Mouse (Mus musculus) kidney, embryonic 14.5 days (tissue): Measurements from ENCODE around the gene A430078G23Rik. TPM values are rescaled to one million over a fixed set of nuclear protein-coding genes. Genes with fewer than 3 reads are reported as not detected.
"Not testable (repeated sequence)": the region's sequence is repeated elsewhere in the genome, so short reads cannot be mapped to it uniquely, and the experiment has no call there.

Experiments used
- ATAC-seq: fragments of 200-750 bp; cut with Nextera tagmentation; 2 replicates; pipeline ENCODE4 v1.8.0; 2017; ENCODE audit warnings: moderate number of reproducible peaks, mild to moderate bottlenecking, moderate TSS enrichment, moderate library complexity; ENCODE audit not compliant: low FRiP score, low TSS enrichment
- H3K27ac ChIP-seq: fragments of 300-500 bp; sonication (generic); 2 replicates; pipeline ENCODE4 v1.5.1; 2014; ENCODE audit warnings: low read depth, mild to moderate bottlenecking, low read length, moderate library complexity, mixed read lengths
- H3K27me3 ChIP-seq: fragments of 300-500 bp; sonication (generic); 2 replicates; pipeline ENCODE4 v1.6.1; 2014; ENCODE audit warnings: mild to moderate bottlenecking, low read length; ENCODE audit not compliant: control insufficient read depth, insufficient read depth
- H3K36me3 ChIP-seq: fragments of 300-500 bp; sonication (generic); 2 replicates; pipeline ENCODE4 v1.6.1; 2014; ENCODE audit warnings: low read length, mixed read lengths; ENCODE audit not compliant: control insufficient read depth, insufficient read depth
- H3K4me1 ChIP-seq: fragments of 300-500 bp; sonication (generic); 2 replicates; pipeline ENCODE4 v1.6.1; 2014; ENCODE audit warnings: low read length, mixed read lengths; ENCODE audit not compliant: control insufficient read depth, insufficient read depth
- H3K4me2 ChIP-seq: fragments of 300-500 bp; sonication (generic); replicated peaks from 2 replicates; pipeline ENCODE4 v1.6.1; 2014; ENCODE audit warnings: low read depth, mild to moderate bottlenecking, low read length
- H3K4me3 ChIP-seq: fragments of 300-500 bp; sonication (generic); 2 replicates; pipeline ENCODE4 v1.5.1; 2014; ENCODE audit warnings: mild to moderate bottlenecking, low read length
- H3K9ac ChIP-seq: fragments of 300-500 bp; sonication (generic); 2 replicates; pipeline ENCODE4 v1.6.1; 2014; ENCODE audit warnings: low read depth, mild to moderate bottlenecking, low read length, moderate library complexity
- H3K9me3 ChIP-seq: fragments of 300-500 bp; sonication (generic); 2 replicates; pipeline ENCODE4 v1.6.1; 2016; ENCODE audit warnings: low read length; ENCODE audit not compliant: control insufficient read depth
- WGBS: fragments of 180-500 bp; shearing (Covaris S2); extraction: QIAGEN DNeasy Blood & Tissue Kit; methylation state at CpG from one replicate; pipeline ENCODE4 v1.1.7; 2014; 5-methylcytosine and 5-hydroxymethylcytosine counted together
- polyA plus RNA-seq: library from polyadenylated mRNA; unstranded; fragments of >200 nt; fragmentation: Nextera tagmentation; extraction: Ambion mirVana; gene quantifications from 2 replicates; pipeline ENCODE4 v1.2.1, GENCODE M21; 2014

Gene A430078G23Rik
- not detected in 2 replicates for polyA plus RNA-seq

DNA sequence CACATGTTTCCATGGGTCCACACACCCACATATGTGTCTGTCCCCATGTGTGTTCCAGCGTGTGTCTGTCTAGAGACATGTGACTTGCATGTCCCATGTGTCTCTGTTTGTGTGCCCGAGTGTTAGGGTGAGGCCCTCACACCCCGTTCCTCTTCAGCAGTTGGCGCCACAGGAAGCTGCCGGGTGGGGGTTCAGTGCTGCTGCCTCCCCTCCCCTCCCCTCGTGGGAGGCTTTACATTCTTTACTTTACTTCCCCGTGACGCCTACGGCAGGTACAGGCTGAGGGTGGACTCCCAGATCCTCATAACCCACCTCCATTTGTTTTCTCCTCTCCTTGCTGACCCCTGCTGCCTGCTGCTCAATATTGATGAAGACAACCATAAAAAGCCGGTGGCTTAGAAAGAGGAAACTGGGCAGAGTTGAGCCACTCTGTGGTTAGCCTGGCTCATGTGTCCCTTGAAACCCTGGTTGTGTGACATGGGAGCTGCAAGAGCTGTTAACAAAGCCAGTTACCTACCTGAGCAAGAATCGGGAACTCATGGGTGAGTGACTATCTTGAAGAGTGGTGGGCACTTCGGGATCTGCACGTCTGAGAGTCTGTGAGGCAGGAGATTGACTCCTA lies at the start of gene A430078G23Rik:
Gene A430078G23Rik (plus strand): TSS at position 227 of the 622 bp plus-strand sequence.
- no peak within 1 kb of the TSS for H3K4me3 ChIP-seq
- H3K9ac ChIP-seq: no peak within 1 kb of the TSS
- no peaks in the 10 kb centered on the region; the same call in 1 of the 2 replicates for H3K9me3 ChIP-seq
- 72% methylated on average over 13 of the region's 13 CpGs for WGBS
- H3K27me3 ChIP-seq: no peaks in the 10 kb centered on the region
- H3K36me3 ChIP-seq: no peaks in the 10 kb centered on the region
- no peak for ATAC-seq
- H3K4me1 ChIP-seq: no peaks in the 10 kb centered on the region
- no peak within 1 kb of the TSS for H3K4me2 ChIP-seq
- H3K27ac ChIP-seq: peak within 1 kb of the TSS; percentile 0; the same call in 1 of the 2 replicates

- not testable (repeated sequence) for H3K27ac ChIP-seq, ATAC-seq, H3K9me3 ChIP-seq
Measured at GRCm38 (mm10) chr8:3308205-3308800, 44.9 kb upstream of the A430078G23Rik start.

DNA sequence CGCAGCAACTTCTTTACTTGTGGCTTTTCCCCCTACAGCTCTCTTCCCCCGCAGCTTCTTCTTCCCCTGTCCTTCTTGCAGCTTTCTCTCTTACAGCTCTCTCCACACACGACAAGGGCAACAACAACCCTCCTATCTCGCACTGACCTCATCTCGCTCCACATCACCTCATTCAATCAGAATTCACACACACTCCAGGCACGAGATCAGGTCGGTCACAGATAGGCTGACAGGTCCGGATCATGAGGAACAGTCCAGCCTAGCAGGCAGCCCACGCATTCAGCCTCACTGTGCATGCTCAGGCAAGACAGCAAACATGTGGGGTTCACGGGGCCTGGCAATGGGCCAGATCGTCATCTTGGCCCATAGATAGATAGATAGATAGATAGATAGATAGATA lies 43.6 kb upstream of the A430078G23Rik start:
- H3K4me3 ChIP-seq: no peak overlapping the region
- WGBS: 88% methylated on average over 11 of the region's 11 CpGs
- no peaks in the 10 kb centered on the region for H3K36me3 ChIP-seq
- no peaks in the 10 kb centered on the region for H3K4me1 ChIP-seq
- no peak overlapping the region for H3K27ac ChIP-seq
- ATAC-seq: no peak
- no peak overlapping the region for H3K4me2 ChIP-seq
- H3K9ac ChIP-seq: no peak overlapping the region
- peaks cover 3% of the 10 kb centered on the region; the same call in 1 of the 2 replicates for H3K9me3 ChIP-seq
- H3K27me3 ChIP-seq: no peaks in the 10 kb centered on the region

More at GRCm38 (mm10) chr8:3308205-3308800, 44.9 kb upstream of the A430078G23Rik start:
- H3K36me3 ChIP-seq, H3K27me3 ChIP-seq, H3K9ac ChIP-seq, H3K4me1 ChIP-seq, H3K4me3 ChIP-seq, H3K4me2 ChIP-seq: not testable (repeated sequence)
- WGBS: 90% methylated on average over 13 of the region's 13 CpGs

DNA sequence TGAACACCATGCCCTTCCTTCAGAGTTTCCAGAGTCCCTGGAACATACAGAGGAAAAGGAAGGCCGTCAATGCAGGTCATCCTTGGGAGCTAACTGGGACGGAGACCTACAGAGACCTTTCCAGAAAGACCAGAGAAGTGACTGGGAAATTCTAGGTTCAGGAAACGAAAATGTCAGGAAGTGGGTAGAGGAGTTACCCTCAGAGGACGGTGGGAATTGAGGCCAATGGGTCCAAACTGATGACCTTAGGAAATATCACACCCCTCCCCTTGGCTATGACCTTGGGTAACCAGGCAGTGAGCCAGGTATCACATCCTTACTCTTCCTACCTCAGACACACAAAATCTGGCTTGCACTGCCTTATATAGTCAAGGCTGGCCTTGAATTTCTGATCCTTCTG lies 41.7 kb upstream of the A430078G23Rik start:
- no peak overlapping the region for H3K9ac ChIP-seq
- ATAC-seq: no peak
- H3K36me3 ChIP-seq: no peaks in the 10 kb centered on the region
- H3K4me1 ChIP-seq: no peaks in the 10 kb centered on the region
- no peak overlapping the region for H3K27ac ChIP-seq
- 80% methylated on average over 4 of the region's 4 CpGs for WGBS
- no peak overlapping the region for H3K4me2 ChIP-seq
- no peaks in the 10 kb centered on the region for H3K27me3 ChIP-seq
- H3K4me3 ChIP-seq: no peak overlapping the region
- H3K9me3 ChIP-seq: no peaks in the 10 kb centered on the region

DNA sequence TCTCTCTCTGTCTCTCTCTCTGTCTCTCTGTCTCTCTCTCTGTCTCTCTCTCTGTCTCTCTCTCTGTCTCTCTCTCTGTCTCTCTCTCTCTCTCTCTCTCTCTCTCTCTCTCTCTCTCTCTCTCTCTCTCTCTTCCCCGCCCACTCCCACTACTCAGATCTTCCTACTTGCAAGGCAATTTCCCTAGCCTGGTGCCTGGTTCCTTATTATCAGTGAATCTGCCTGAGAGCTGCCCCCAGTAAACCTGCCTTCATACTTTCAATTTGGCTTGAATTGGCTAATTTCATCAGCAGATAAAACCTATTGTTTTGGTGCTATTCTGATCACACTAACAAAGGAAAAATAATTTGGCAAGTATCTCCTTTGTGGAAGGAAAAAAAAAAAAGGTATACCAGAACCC lies 39.8 kb upstream of the A430078G23Rik start:
- not testable (repeated sequence) for H3K36me3 ChIP-seq, H3K27me3 ChIP-seq, H3K9ac ChIP-seq, H3K9me3 ChIP-seq, H3K27ac ChIP-seq, ATAC-seq, H3K4me2 ChIP-seq, H3K4me1 ChIP-seq, H3K4me3 ChIP-seq
- 85% methylated on average over 1 of the region's 1 CpGs for WGBS

- 64% methylated on average over 3 of the region's 3 CpGs for WGBS
- Histone ChIP-seq H3K4me1 (no peaks in the 10 kb centered on the region), H3K9ac (no peak overlapping the region), H3K4me2 (no peak overlapping the region), H3K27me3 (no peaks in the 10 kb centered on the region), H3K36me3 (no peaks in the 10 kb centered on the region), H3K4me3 (no peak overlapping the region), H3K9me3 (no peaks in the 10 kb centered on the region), H3K27ac (no peak overlapping the region)
- no peak for ATAC-seq
Measured at GRCm38 (mm10) chr8:3313843-3314242, 39.4 kb upstream of the A430078G23Rik start.

DNA sequence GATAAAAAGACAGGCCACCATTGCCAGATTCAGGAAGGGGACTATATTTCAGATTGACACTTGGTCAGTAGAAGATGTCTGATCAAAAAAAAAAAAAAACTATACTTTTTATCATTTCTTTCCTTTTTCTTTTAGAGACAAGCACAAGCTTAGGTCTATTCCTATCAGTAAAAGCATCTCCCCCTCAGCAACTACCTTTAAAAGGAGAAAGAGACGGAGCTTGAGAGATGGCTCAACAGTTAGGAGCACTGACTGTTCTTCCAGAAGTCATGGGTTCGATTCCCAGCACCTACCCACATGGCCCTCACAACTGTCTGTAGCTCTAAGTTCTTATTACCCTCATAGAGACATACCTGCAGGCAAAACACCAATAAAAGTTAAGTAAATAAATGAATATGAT lies 38.9 kb upstream of the A430078G23Rik start:
- Histone ChIP-seq H3K9me3 (no peaks in the 10 kb centered on the region), H3K27ac (no peak overlapping the region), H3K4me1 (no peaks in the 10 kb centered on the region), H3K4me3 (no peak overlapping the region), H3K27me3 (no peaks in the 10 kb centered on the region), H3K4me2 (no peak overlapping the region), H3K36me3 (no peaks in the 10 kb centered on the region), H3K9ac (no peak overlapping the region)
- 84% methylated on average over 2 of the region's 2 CpGs for WGBS
- no peak for ATAC-seq

DNA sequence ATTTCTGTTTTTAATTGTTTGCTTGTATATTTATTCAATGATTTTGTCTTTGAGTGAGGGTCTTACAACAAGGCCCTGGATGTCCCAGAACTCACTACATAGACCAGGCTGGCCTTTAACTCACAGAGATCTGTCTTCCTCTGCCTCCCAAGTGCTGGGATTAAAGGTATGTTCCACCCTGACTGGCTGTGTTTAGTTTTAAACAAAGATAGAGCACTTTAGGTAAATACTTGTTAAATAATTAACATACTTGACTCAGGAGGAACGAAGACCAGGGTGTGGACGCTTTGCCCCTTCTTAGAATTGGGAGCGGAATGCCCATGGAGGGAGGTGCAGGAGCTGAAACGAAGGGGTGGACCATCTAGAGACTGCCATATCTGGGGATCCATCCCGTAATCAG lies 36.6 kb upstream of the A430078G23Rik start:
- no peaks in the 10 kb centered on the region for H3K27me3 ChIP-seq
- H3K4me1 ChIP-seq: no peaks in the 10 kb centered on the region
- no peak overlapping the region for H3K4me2 ChIP-seq
- no peak overlapping the region for H3K27ac ChIP-seq
- H3K9me3 ChIP-seq: no peaks in the 10 kb centered on the region
- no peaks in the 10 kb centered on the region for H3K36me3 ChIP-seq
- no peak overlapping the region for H3K9ac ChIP-seq
- no peak for ATAC-seq
- H3K4me3 ChIP-seq: no peak overlapping the region
- 86% methylated on average over 5 of the region's 5 CpGs for WGBS

- not testable (repeated sequence) for H3K4me1 ChIP-seq, H3K36me3 ChIP-seq, H3K4me2 ChIP-seq, H3K4me3 ChIP-seq, H3K9me3 ChIP-seq, H3K9ac ChIP-seq, ATAC-seq, H3K27ac ChIP-seq, H3K27me3 ChIP-seq
- WGBS: 94% methylated on average over 8 of the region's 11 CpGs
Measured at GRCm38 (mm10) chr8:3319267-3319666, 33.9 kb upstream of the A430078G23Rik start.
